ENCODE assay signal across 23 mouse cellular contexts in the genomic region with DNA sequence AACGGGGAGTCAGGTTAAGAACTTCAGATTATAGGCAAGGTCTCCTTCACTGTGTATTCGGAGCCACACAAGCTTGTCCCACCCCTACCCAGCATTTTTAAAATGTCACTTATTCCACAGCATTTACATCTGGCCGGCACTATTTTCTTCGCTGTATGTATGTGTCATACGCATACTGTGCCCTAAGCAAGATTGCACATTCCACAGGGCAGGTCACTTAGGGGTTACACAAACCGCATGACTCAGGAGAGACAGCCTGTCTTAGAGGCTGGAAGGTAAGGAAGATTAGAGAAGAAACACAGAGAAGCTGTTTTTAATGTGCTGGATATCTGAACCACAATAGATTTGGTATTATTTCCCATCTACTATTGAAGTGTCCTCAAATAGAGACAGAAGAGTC.
DNase-seq lines count a peak whose midpoint lies in the region; ATAC-seq and TF ChIP-seq lines count a peak whose summit lies in the region.
"Had no signal": no experiment of that assay in that cellular context is flagged by ENCODE, and none has a peak within 500 bp of the region (broad histone marks: within the 10 kb centered on the region; RNA-seq: fewer than 3 reads in every experiment).

No protein-coding gene starts in this region.

- no peaks in the 10 kb centered on the region for H3K36me3 ChIP-seq in kidney, embryonic 16.5 days (ENCODE audit: insufficient read depth, low read length)
- H3K36me3 ChIP-seq in C2C12 (ENCODE audit: control insufficient read depth, insufficient read depth), result no peaks in the 10 kb centered on the region
- no peaks in the 10 kb centered on the region for H3K36me3 ChIP-seq in embryonic facial prominence, embryonic 14.5 days (ENCODE audit: control insufficient read depth, insufficient read depth, low read length)
- no peaks in the 10 kb centered on the region for H3K36me3 ChIP-seq in stomach, embryonic 15.5 days
- H3K36me3 ChIP-seq in midbrain, embryonic 15.5 days (replicated peaks), result no peaks in the 10 kb centered on the region
- H3K36me3 ChIP-seq: midbrain, embryonic 12.5 days; neural tube, embryonic 12.5 days had no signal

- H3K27ac ChIP-seq in kidney, embryonic 16.5 days (ENCODE audit: low read length), result no peak overlapping the region
- H3K27ac ChIP-seq in embryonic facial prominence, embryonic 14.5 days (replicated peaks; ENCODE audit: low read depth, low read length), result no peak overlapping the region
- H3K27ac ChIP-seq in stomach, embryonic 15.5 days, result no peak overlapping the region; the same call in 1 of the 2 replicates
- no peak overlapping the region for H3K27ac ChIP-seq in midbrain, embryonic 15.5 days
- H3K27ac ChIP-seq: heart, adult 2 months; left cerebral cortex, adult 2 months; midbrain, embryonic 12.5 days; neural tube, embryonic 12.5 days had no signal

- no peaks in the 10 kb centered on the region for H3K4me1 ChIP-seq in kidney, embryonic 16.5 days (ENCODE audit: insufficient read depth, low read length)
- H3K4me1 ChIP-seq in embryonic facial prominence, embryonic 14.5 days (ENCODE audit: control insufficient read depth, insufficient read depth, low read length), result no peaks in the 10 kb centered on the region
- H3K4me1 ChIP-seq in stomach, embryonic 15.5 days, result no peaks in the 10 kb centered on the region
- no peaks in the 10 kb centered on the region for H3K4me1 ChIP-seq in midbrain, embryonic 15.5 days
- H3K4me1 ChIP-seq: midbrain, embryonic 12.5 days; neural tube, embryonic 12.5 days had no signal

- H3K4me3 ChIP-seq in kidney, embryonic 16.5 days (ENCODE audit: low read length), result no peak overlapping the region
- H3K4me3 ChIP-seq in C2C12 (ENCODE audit: insufficient read depth, poor library complexity, severe bottlenecking), result no peak overlapping the region
- H3K4me3 ChIP-seq in embryonic facial prominence, embryonic 14.5 days (ENCODE audit: low read depth, low read length), result no peak overlapping the region
- H3K4me3 ChIP-seq in stomach, embryonic 15.5 days (replicated peaks), result no peak overlapping the region
- no peak overlapping the region for H3K4me3 ChIP-seq in midbrain, embryonic 15.5 days
- H3K4me3 ChIP-seq: heart, adult 2 months; left cerebral cortex, adult 2 months; midbrain, embryonic 12.5 days; neural tube, embryonic 12.5 days had no signal

- H3K9ac ChIP-seq in kidney, embryonic 16.5 days (replicated peaks; ENCODE audit: low read length), result no peak overlapping the region
- no peak overlapping the region for H3K9ac ChIP-seq in embryonic facial prominence, embryonic 14.5 days (ENCODE audit: low read depth, low read length)
- H3K9ac ChIP-seq in stomach, embryonic 15.5 days, result no peak overlapping the region
- no peak overlapping the region for H3K9ac ChIP-seq in midbrain, embryonic 15.5 days
- H3K9ac ChIP-seq: midbrain, embryonic 12.5 days; neural tube, embryonic 12.5 days had no signal

- ATAC-seq in kidney, embryonic 16.5 days (ENCODE audit: low FRiP score, low TSS enrichment), result 0 out of 2 replicates have a peak, but pooled peaks have one; percentile 59
- no peak for ATAC-seq in embryonic facial prominence, embryonic 14.5 days (ENCODE audit: low read depth)
- peak; percentile 66 for ATAC-seq in stomach, embryonic 15.5 days (ENCODE audit: insufficient read depth, low FRiP score, low read depth)
- no peak for ATAC-seq in erythroid progenitor cell, adult 5-6 weeks (replicated peaks; ENCODE audit: low FRiP score, poor library complexity, severe bottlenecking)
- ATAC-seq in midbrain, embryonic 15.5 days (replicated peaks), result no peak
- ATAC-seq: CD4-positive, CD25-positive, alpha-beta regulatory T cell, adult 4 months; hindbrain, embryonic 16.5 days had no signal

- no peaks in the 10 kb centered on the region for H3K27me3 ChIP-seq in kidney, embryonic 16.5 days (ENCODE audit: insufficient read depth, low read length)
- no peaks in the 10 kb centered on the region for H3K27me3 ChIP-seq in C2C12 (ENCODE audit: control insufficient read depth, insufficient read depth, insufficient read length)
- no peaks in the 10 kb centered on the region for H3K27me3 ChIP-seq in embryonic facial prominence, embryonic 14.5 days (replicated peaks; ENCODE audit: control insufficient read depth, insufficient read depth, low read length)
- H3K27me3 ChIP-seq in stomach, embryonic 15.5 days (replicated peaks), result no peaks in the 10 kb centered on the region
- H3K27me3 ChIP-seq in midbrain, embryonic 15.5 days (replicated peaks), result no peaks in the 10 kb centered on the region
- H3K27me3 ChIP-seq: neural tube, embryonic 12.5 days had no signal

- no peak overlapping the region for H3K4me2 ChIP-seq in kidney, embryonic 16.5 days (replicated peaks; ENCODE audit: low read depth, low read length)
- H3K4me2 ChIP-seq in embryonic facial prominence, embryonic 14.5 days (ENCODE audit: low read depth, low read length), result no peak overlapping the region
- no peak overlapping the region for H3K4me2 ChIP-seq in stomach, embryonic 15.5 days
- no peak overlapping the region for H3K4me2 ChIP-seq in midbrain, embryonic 15.5 days
- H3K4me2 ChIP-seq: midbrain, embryonic 12.5 days; neural tube, embryonic 12.5 days had no signal

- no peak for DNase-seq in kidney, adult 9 months
- DNase-seq in embryonic facial prominence, embryonic 14.5 days (ENCODE audit: low spot score), result peak; percentile 38
- DNase-seq in gastrocnemius, adult 18-20 months (ENCODE audit: low spot score), result no peak
- DNase-seq: cerebellum, adult 8-10 months; heart, adult 2 months; heart, postnatal 4 days; kidney, adult 18-20 months; kidney, postnatal 36 days; left cerebral cortex, postnatal 4 days; liver; lung, postnatal 36 days; right cerebral cortex, adult 18-20 months; thymus, adult 18-20 months had no signal

- H3K9me3 ChIP-seq in kidney, embryonic 16.5 days (ENCODE audit: low read length), result no peaks in the 10 kb centered on the region
- H3K9me3 ChIP-seq in embryonic facial prominence, embryonic 14.5 days (ENCODE audit: control insufficient read depth, low read length), result no peaks in the 10 kb centered on the region
- no peaks in the 10 kb centered on the region for H3K9me3 ChIP-seq in stomach, embryonic 15.5 days
- no peaks in the 10 kb centered on the region for H3K9me3 ChIP-seq in midbrain, embryonic 15.5 days
- H3K9me3 ChIP-seq: midbrain, embryonic 12.5 days; neural tube, embryonic 12.5 days had no signal

- TF ChIP-seq CTCF in C2C12 (IDR thresholded peaks at IDR 0.05; ENCODE audit: control insufficient read depth, insufficient read depth, insufficient read length), result no peak

- H3K79me3 ChIP-seq in C2C12 (ENCODE audit: low read depth), result no peaks in the 10 kb centered on the region

- H3K79me2 ChIP-seq in C2C12 (ENCODE audit: control insufficient read depth, insufficient read depth), result no peaks in the 10 kb centered on the region

- H3ac ChIP-seq in C2C12 (ENCODE audit: control insufficient read depth, insufficient read length, low read depth), result no peak overlapping the region

- WGBS in kidney, embryonic 16.5 days, result 63% methylated on average over 6 of the region's 6 CpGs
- WGBS in embryonic facial prominence, embryonic 14.5 days, result 59% methylated on average over 6 of the region's 6 CpGs
- WGBS in stomach, embryonic 15.5 days, result 46% methylated on average over 6 of the region's 6 CpGs
- 90% methylated on average over 6 of the region's 6 CpGs for WGBS in midbrain, embryonic 15.5 days

TF ChIP-seq in C2C12, 6 proteins besides CTCF, POLR2A, EP300 and RAD21:
- TF ChIP-seq MYOG (IDR thresholded peaks at IDR 0.05; ENCODE audit: control insufficient read depth, extremely low read depth, insufficient read length) (no peak), FOSL1 (IDR thresholded peaks at IDR 0.05; ENCODE audit: insufficient read depth, low read length, poor library complexity, severe bottlenecking) (no peak), USF1 (IDR thresholded peaks at IDR 0.05; ENCODE audit: low read depth) (no peak), CEBPB (IDR thresholded peaks at IDR 0.05; ENCODE audit: low read depth) (peak; percentile 37), MYOD1 (IDR thresholded peaks at IDR 0.05; ENCODE audit: control insufficient read depth, insufficient read length, low read depth) (peak; percentile 3), MAX (IDR thresholded peaks at IDR 0.05) (no peak)

Comparison
In these comparisons a context has a peak if more than half of its experiments do, and no peak if none do; other contexts are left out.
1. ATAC-seq: peak in kidney, embryonic 16.5 days (single experiment) and stomach, embryonic 15.5 days (single experiment); none in embryonic facial prominence, embryonic 14.5 days (single experiment), erythroid progenitor cell, adult 5-6 weeks (single experiment) and midbrain, embryonic 15.5 days (single experiment).